ENCODE assay signal across 10 mouse cellular contexts in the genomic region with DNA sequence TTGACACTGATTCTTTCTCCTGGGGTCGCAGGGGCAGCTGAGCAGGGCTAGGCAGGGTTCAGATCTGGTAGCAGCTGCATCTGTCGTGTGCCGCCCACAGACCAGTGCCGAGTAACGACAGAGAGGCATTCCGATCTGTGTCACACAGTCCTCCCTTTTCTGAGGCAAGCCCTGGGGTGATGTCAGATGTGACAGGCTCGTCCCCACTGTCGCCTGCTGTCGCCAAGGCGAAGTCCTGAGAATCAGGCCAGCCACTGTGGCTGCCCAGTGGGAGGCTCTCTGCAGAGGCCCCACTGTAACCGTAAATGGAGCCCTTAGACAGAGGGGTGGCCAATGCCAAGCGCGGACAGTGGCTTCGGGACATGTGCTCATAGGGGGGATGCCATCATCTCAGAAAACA.
DNase-seq lines count a peak whose midpoint lies in the region; ATAC-seq and TF ChIP-seq lines count a peak whose summit lies in the region.
"Had no signal": no experiment of that assay in that cellular context is flagged by ENCODE, and none has a peak within 500 bp of the region (broad histone marks: within the 10 kb centered on the region; RNA-seq: fewer than 3 reads in every experiment).

No protein-coding gene starts in this region.

- no peaks in the 10 kb centered on the region for H3K36me3 ChIP-seq in hindbrain, embryonic 13.5 days
- H3K36me3 ChIP-seq: limb, embryonic 15.5 days had no signal

- no peak for TF ChIP-seq POLR2A in lung, adult 2 months (IDR thresholded peaks at IDR 0.05; ENCODE audit: borderline replicate concordance, extremely low read depth, low read depth, low read length)

- WGBS in hindbrain, embryonic 13.5 days: 20% methylated on average over 14 of the region's 14 CpGs
- WGBS in lung, adult 2 months: 64% methylated on average over 14 of the region's 14 CpGs

- peaks cover 23% of the 10 kb centered on the region for H3K4me1 ChIP-seq in hindbrain, embryonic 13.5 days (replicated peaks)
- H3K4me1 ChIP-seq in lung, adult 2 months (ENCODE audit: control insufficient read depth, insufficient read depth, low read length): no peaks in the 10 kb centered on the region
- H3K4me1 ChIP-seq: limb, embryonic 15.5 days had no signal

- 0 out of 2 replicates have a peak overlapping the region, but pooled peaks have one; percentile 24 for H3K9ac ChIP-seq in hindbrain, embryonic 13.5 days
- H3K9ac ChIP-seq: limb, embryonic 15.5 days had no signal

- ATAC-seq in hindbrain, embryonic 13.5 days (ENCODE audit: low FRiP score): peak; percentile 49; the same call in 1 of the 2 replicates
- ATAC-seq: forebrain, embryonic 16.5 days had no signal

- intact Hi-C loops in gastrocnemius, postnatal 14 days (cut with DNase I; ENCODE audit: low total_unique reads): no loop called here
- intact Hi-C loops in left cerebral cortex, postnatal 4 days (cut with DNase I): no loop called here

- H3K27ac ChIP-seq in hindbrain, embryonic 13.5 days: 0 out of 2 replicates have a peak overlapping the region, but pooled peaks have one; percentile 4
- H3K27ac ChIP-seq: limb, embryonic 15.5 days had no signal

- no peaks in the 10 kb centered on the region for H3K9me3 ChIP-seq in hindbrain, embryonic 13.5 days
- H3K9me3 ChIP-seq: limb, embryonic 15.5 days had no signal

- DNase-seq in gastrocnemius, postnatal 14 days: peak; percentile 26
- DNase-seq in gastrocnemius, postnatal 25 days: no peak
- DNase-seq in cerebellum, adult 8-10 months: peak; percentile 31
- DNase-seq in left cerebral cortex, postnatal 4 days: peak; percentile 68
- DNase-seq in thymus, adult 18-20 months: no peak
- DNase-seq in ovary, postnatal 10 days (ENCODE audit: low spot score): no peak
- no peak for DNase-seq in lung, adult 2 months

- no peaks in the 10 kb centered on the region; the same call in 1 of the 2 replicates for H3K27me3 ChIP-seq in hindbrain, embryonic 13.5 days
- H3K27me3 ChIP-seq: limb, embryonic 15.5 days had no signal

- TF ChIP-seq CTCF in lung, adult 2 months (IDR thresholded peaks at IDR 0.05; ENCODE audit: insufficient read depth, low read length): no peak

- no peak overlapping the region for H3K4me3 ChIP-seq in hindbrain, embryonic 13.5 days
- no peak overlapping the region for H3K4me3 ChIP-seq in lung, adult 2 months (replicated peaks; ENCODE audit: extremely low read depth, low read depth, low read length)
- H3K4me3 ChIP-seq: limb, embryonic 15.5 days had no signal

- H3K4me2 ChIP-seq in hindbrain, embryonic 13.5 days: no peak overlapping the region
- H3K4me2 ChIP-seq: limb, embryonic 15.5 days had no signal

Comparison
In these comparisons a context has a peak if more than half of its experiments do, and no peak if none do; other contexts are left out.
1. DNase-seq: peak in gastrocnemius, postnatal 14 days (single experiment), cerebellum, adult 8-10 months (single experiment) and left cerebral cortex, postnatal 4 days (single experiment); none in gastrocnemius, postnatal 25 days (single experiment), thymus, adult 18-20 months (0 of 2), ovary, postnatal 10 days (single experiment) and lung, adult 2 months (single experiment).